Mouse (Mus musculus): ENCODE measurements around the gene Platr17.
"Not testable (repeated sequence)": the region's sequence is repeated elsewhere in the genome, so short reads cannot be mapped to it uniquely, and the experiment has no call there.

Gene Platr17

DNA sequence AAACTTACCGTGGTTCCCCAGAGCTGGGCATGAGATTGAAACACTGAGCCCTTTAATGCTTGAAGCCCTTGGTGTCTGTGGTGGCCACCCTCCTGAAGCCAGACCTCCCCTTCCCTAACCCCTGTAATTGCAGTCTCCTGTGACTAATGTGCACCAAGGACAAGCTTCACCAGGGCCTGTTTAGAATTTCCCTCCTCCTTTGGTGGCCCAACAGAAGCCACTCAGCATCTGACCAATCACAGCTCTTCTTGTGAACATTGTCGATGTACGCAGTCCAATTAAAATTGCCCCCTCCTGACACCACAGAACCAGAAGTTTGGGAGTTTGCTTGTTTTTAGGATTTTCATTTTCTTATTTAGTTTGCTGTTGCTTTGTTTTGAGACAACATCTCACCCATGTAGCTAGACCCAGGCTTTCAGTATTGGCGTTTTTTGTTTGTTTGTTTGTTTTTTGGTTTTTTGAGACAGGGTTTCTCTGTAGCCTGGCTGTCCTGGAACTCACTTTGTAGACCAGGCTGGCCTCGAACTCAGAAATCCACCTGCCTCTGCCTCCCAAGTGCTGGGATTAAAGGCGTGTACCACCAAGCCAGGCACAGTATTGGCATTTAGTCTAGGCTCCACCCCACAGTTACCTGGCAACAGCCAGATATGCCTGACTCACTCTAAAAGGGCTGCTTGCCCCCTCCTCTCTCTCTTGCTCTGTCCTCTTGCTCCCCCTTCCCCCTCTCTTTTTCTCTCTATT, 854 bp upstream of the Platr17 start:
- not testable (repeated sequence) for DNase-seq

DNA sequence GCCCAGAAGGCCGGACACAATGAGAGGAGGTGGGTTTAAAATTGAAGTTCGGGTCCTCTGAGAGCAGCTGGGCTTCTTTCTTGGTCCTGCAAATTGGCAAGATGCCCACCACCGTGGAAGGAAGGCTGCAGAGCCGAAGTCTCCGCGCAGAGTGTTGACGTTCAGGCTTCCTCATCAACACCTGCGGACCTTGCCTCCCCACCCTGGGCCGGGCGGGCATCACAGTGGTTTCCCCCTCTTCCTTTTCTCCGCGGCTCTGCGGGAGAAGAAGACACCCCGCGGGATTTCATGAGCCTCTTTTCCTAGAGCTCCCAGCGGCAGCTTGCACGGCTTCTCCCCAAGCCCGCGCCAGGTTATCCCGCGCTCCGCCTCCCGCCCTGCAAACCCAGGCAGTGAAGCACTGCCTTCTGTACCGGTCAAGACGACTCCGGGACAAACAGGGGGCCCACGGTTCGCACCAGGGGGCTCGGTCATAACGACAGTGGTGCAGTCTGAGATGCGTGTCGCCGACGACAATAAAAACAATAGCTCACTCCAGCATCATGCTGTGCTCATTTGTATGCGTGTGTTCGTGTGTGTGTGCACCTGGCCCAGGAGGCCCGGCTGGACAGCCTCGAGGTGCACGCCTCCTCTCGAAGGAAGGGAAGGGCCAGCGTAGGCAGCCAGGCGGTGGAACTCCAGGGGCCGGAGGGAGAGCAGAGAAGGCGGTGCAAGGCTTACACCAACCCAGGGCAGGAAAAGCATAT, 3.6 kb downstream of the Platr17 start:
- peak; percentile 73 to 76 for DNase-seq

DNA sequence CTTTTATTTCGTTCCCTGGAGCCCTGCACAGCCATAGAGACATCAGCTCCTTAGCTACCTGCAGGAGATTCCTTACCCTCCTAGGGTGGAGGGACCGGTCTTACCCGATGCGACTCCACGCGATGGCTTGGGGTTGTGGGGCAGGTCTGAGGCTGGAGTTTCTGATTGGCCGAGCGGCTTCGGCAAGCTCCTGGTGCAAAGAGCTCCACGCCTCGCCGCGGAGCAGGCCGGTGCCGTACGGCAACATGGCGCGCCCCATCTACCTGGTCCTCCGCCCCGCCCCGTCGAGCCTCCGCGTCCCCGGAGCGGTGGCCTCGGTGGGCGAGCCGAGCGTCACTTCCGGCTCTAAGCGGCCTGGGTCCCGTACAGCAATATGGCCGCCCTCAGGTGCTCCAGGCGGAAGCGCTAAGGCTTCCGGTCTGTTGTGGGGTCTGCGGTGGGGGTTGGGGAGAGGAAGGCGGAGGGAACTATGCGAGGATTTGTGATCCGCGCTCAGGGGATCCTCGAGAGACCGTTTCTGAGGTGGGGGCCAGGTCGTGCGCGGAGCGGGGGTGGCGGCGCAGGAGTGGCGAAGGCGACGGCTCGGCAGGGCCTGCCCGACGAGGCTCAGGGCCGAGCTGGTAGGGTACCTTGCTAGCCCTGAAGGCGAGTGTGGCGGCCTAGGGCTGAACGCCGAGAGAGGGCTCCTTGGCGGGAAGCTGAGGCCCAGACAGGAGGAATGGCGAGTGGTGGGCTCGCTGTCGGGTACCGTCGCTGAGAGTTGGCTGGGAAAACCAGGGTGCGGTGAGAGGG, 4.3 kb downstream of the Platr17 start, which contains the start of gene Daxx:
Gene Daxx, plus strand, starts transcription at position 338 of the 792 bp plus-strand sequence.
- peak; percentile 98 to 99 for DNase-seq

DNA sequence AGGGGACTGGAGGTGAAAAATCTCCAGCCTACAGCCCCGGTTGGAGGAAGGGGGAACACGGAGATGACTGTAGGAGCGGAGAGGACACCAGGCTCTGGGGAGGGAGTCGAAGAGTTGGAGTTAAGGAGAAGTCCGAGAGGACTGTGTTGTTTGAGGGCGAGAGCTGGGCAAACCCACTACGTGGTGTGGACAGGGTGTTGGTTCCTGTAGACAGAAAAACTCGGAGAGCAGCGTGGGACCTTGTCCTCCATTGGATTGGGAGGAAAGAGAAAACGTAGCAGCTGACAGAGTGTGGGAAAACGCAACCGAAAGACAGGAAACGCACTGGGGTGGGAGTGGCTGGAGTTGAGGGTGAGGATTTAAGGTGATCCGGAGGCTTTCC, 4.9 kb downstream of the Platr17 start:
- DNase-seq = no peak

DNA sequence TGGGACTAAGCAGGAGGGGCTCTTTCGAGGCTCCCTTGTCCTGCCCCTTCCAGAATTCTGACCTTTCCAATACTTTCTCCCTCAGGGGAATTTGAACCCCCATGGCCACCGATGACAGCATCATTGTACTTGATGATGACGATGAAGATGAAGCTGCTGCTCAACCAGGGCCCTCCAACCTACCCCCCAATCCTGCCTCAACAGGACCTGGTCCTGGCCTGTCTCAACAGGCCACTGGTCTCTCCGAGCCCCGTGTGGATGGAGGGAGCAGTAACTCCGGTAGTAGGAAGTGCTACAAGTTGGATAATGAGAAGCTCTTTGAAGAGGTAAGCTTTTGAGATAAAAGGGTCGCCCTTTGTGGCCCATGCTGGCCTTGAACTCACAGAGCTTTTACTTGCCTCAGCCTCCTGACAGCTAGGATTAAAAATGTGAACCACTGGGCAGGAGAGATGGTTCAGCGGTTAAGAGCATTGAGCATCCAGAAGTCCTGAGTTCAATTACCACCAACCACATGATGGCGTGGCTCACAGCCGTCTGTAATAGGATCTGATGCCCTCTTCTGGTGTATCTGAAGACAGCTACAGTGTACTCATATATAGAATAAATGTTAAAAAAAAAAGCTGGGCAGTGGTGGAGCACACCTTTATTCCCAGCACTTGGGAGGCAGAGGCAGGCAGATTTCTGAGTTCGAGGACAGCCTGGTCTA, 5.6 kb downstream of the Platr17 start:
- no peak for DNase-seq

DNA sequence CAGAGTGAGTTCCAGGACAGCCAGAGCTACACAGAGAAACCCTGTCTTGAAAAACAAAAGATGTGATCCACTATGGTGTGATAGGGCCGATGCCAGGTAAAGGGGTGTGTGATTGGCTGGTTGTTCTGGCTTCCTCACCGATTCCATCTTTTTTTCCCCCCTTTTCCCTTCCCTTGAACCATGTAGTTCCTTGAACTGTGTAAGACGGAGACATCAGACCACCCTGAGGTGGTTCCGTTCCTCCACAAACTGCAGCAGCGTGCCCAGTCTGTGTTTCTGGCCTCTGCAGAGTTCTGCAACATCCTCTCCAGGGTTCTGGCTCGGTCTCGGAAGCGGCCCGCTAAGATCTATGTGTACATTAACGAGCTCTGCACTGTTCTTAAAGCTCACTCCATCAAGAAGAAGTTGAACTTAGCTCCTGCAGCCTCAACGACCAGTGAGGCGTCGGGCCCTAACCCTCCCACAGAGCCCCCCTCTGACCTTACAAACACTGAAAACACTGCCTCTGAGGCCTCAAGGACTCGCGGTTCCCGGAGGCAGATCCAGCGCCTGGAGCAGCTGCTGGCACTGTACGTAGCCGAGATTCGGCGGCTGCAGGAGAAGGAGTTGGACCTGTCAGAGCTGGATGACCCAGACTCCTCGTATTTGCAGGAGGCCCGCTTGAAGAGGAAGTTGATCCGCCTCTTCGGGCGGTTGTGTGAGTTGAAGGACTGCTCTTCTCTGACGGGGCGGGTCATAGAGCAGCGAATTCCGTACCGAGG, 6.3 kb downstream of the Platr17 start:
- no peak for DNase-seq

DNA sequence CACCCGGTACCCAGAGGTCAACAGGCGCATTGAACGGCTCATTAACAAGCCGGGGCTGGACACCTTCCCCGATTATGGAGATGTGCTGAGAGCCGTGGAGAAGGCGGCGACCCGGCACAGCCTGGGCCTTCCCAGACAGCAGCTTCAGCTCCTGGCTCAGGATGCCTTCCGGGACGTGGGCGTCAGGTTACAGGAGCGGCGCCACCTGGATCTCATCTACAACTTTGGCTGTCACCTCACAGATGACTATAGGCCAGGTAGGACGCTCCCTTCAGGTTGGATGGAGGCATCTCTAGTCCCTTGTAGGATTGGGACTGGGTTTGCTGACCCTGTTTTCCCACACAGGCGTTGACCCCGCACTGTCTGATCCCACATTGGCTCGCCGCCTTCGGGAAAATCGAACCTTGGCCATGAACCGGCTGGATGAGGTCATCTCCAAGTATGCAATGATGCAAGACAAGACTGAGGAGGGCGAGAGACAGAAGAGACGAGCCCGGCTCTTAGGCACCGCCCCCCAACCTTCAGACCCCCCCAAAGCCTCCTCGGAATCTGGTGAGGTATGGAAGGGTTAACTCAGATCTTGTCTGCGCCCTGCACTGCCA, 7.0 kb downstream of the Platr17 start:
- no peak for DNase-seq

DNA sequence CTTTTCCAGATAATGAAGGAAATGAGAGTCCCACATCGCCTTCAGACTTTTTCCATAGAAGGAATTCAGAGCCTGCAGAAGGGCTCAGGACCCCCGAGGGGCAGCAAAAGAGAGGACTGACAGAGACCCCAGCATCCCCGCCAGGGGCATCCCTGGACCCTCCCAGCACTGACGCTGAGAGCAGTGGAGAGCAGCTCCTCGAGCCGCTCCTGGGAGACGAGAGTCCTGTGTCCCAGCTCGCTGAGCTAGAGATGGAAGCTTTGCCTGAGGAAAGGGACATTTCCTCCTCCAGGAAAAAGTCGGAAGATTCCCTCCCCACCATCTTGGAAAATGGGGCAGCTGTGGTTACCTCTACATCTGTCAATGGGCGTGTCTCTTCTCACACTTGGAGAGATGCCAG, 8.3 kb downstream of the Platr17 start:
- DNase-seq = no peak

DNA sequence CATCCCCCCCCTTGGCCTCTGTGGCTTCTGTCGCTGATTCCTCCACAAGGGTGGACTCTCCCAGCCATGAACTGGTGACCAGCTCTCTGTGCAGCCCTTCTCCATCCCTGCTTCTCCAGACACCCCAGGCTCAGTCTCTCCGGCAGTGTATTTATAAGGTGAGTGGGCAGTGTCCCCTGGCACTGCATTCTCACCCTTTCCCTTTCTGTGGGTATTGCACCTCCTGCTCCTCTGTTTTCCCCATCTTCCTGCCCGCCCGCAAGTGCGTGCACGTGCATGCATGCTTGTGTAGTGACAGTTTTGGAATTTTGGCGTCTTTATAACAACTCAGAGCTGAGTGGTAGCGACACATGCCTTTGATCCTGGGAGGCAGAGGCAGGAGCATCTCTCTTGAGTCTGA, 9.0 kb downstream of the Platr17 start:
- DNase-seq = no peak

DNA sequence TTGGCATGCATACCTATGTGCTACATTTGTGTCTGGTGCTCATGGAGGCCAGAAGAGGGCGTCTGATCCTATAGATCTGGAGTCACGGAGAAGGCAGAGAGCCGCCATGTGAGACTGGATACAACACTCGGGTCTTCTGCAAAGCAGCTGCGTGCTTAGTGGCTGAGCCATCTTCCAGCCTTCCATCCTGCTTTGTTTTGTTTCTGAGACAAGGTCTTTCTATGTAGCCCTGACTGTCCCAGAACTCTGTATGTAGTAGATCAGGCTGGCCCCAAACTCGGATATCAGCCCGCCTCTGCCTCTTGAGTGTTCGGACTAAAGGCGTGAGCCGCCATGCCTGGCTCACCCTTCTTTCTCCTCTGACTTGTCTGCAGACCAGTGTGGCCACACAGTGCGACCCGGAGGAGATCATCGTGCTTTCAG, 10.0 kb downstream of the Platr17 start:
- DNase-seq = no peak

DNA sequence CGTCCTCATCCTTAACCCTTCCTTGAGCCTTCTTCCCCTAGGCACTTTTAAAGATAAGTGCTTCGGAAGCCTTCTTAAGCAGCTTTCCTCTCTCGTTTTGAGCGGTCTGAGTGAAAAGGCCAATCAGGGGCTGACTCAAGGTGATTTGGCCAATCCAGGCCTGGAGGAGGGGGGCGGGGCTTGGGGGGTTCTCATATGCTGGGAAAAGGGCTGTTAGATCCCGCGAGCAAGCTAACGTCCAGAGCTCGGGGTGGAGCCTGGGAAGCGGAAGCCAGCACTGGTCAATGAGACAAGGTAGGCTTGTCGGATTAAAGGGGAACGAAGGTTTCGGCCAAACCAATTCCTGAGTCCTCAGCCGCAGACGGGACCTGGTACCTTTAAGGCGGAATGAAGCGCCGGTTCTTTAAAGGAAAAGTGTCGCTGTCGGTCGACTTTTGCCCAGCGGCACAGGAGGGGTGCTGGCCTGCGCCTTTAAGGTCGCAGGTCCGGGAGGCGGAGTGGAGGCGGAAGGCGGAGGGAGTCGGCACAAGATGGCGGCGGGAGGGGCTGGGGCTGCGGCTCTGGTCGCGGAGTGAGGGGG, 10.8 kb downstream of the Platr17 start, which contains the start of the genes Tapbp and Zbtb22:
Gene Tapbp, plus strand, starts transcription at position 229 of the 580 bp plus-strand sequence.
Gene Zbtb22, plus strand, starts transcription at position 234 of the 580 bp plus-strand sequence.
- DNase-seq = peak; percentile 98

DNA sequence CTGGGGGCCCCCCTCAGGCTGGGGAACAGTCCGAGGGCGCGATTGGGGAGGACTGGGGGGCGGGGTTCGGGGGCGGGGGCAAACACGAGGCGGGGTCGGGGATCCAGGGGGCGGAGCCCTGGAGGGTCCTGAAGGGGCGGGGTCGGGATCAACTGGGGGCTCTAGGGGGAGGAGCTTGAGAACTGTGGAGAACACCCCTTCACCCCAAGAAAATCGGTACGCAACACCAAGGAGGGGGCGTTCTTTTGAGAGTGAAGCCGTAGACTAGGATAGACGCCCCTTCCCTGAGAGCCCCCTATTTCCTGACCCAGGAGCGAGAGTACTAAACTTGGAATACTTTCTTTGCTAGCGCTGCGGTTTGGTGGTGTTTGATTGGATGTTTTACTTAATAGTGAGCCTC, 11.4 kb downstream of the Platr17 start:
- peak in 1 of 2 experiments; percentile 15 for DNase-seq

DNA sequence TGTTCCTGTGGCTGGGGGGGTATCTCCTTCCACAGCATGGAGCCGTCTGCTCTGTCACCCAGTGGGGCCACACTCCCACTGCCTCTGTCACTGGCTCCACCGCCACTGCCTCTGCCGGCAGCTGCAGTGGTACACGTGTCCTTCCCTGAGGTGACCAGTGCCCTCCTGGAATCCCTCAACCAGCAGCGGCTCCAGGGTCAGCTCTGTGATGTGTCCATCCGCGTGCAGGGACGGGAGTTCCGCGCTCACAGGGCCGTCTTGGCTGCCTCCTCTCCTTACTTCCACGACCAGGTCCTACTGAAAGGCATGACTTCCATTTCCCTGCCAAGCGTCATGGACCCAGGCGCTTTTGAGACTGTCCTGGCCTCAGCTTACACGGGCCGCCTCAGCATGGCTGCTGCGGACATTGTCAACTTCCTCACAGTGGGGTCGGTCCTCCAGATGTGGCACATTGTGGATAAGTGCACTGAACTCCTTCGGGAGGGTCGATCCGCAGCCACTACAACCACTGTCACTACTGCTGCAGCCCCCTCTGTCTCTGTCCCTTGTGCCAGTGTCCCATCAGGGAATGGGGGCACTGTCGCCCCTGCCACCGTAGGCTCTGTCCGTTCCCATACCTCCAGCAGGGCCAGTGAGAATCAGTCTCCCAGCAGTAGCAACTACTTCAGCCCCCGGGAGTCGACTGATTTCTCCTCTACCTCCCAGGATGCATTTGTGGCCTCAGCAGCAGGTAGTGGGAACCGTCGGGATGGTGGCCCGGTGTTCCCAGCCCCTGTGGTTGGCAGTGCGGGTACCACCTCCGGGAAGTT, 12.1 kb downstream of the Platr17 start:
- DNase-seq = peak in 1 of 2 experiments; percentile 17

DNA sequence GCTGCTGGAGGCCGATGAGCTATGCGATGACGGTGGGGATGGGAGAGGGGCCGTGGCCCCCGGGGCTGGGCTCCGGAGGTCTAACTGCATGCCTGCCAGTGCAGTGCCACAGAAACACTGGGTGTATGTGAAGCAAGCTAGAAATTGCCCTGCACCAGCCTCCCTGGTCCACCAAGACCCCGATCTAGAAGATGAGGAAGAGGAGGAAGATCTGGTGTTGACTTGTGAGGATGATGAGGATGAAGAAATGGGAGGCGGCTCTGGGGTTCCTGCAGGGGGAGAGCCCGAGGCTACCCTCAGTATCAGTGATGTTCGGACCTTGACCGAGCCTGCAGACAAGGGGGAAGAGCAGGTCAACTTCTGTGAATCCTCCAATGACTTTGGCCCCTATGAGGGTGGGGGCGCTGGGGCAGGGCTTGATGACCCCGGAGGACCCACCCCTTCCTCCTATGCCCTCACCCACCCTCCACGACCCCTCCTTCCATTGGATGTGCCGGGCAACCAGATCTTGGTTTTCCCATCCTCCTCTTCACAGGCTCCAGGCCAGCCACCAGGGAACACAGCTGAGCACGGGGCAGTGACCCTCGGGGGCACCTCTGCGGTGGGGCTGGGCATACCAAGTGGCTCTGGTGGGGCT, 12.8 kb downstream of the Platr17 start:
- no peak for DNase-seq

DNA sequence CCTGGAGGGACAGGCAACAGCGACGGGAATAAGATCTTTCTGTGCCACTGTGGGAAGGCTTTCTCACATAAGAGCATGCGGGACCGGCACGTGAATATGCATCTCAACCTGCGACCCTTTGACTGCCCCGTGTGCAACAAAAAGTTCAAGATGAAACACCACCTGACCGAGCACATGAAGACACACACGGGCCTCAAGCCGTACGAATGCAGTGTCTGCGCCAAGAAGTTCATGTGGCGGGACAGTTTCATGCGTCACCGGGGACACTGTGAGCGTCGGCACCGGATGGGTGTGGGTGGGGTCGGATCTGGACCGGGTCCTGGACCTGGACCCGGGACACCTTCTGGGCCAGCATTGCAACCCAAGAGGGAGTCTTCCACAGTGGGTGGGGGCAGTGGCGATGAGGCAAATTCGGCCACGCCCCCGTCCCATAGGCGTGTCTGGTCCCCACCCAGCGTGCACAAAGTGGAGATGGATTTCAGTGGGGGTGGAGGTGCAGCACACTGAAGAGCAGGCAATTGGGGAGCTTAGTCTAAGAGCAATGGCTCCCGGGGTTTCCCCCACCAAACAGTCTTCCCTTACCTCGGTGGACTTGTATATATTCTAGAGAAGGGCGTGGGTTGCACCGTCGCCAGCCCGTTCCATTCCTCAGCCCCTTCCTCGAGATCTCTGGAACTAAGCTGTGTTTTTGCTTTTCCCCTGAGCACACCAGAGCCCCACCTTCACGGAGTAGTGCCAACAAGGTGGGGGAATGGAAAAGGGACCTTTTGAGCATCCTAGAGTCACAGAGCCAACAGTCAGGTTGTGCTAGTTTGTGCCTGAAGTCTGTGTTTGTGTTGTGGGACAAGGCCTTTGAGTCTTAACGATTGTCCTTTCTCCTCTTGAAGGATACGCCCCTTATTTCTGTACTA, 13.6 kb downstream of the Platr17 start:
- DNase-seq = peak in 1 of 2 experiments; percentile 12

DNA sequence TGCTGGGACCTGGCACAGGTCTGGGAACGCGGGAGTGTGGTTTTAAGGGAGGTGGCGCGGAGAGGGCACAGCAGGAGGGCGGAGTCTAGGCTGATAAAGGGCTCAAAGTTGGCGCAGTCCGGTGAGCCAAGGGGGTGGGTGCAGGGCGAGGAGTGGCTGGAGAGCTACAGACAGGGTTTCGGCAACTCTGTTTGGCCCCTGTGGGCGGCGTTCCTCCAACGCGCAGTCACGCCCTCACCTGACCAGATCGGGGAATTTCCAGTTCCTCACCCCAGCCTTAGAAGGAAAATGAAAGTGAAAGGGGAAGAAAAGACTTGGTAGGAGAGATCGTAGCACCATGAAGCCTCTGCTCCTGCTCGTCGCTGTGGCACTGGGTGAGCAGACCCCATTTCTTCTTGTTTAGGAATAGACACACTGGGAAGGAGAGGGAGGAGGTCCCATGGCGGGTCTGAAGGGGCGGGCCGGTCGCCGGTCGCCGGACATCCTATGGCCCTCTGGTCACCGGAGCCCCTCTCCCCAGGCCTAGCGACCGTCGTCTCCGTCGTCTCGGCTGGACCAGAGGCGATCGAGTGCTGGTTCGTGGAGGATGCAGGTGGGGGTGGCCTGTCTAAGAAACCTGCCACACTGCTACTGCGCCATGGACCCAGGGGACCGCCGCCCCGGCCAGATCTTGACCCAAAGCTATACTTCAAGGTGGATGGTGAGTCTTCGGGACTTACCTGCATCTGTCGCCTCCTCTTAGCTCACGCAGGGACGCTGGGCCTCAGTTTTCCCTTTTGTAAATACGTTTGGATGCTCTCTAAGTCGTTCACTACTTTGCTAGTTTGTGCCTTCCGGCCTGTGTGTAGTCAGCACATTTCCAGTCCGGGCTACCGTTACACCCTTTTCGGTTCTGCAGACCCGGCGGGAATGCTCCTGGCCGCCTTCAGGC, 14.7 kb downstream of the Platr17 start:
- DNase-seq = peak; percentile 59 to 76
